Mouse (Mus musculus): ENCODE measurements around the gene Olfr522. TPM values are rescaled to one million over a fixed set of nuclear protein-coding genes. Genes with fewer than 3 reads are reported as not detected.

Gene Olfr522
- total and polyA plus RNA-seq, 3 experiments: not detected

GRCm38 (mm10) chr7:140122765-140123164, 41.8 kb downstream of the Olfr522 start:
- Histone ChIP-seq H3K9ac (ENCODE audit: insufficient read depth, low read depth) (peak overlapping the region; percentile 8), H3K27ac (ENCODE audit: insufficient read depth, low read depth) (peak overlapping the region; percentile 82), H3K27me3 (replicated peaks) (no peaks in the 10 kb centered on the region), H3K4me1 (ENCODE audit: control insufficient read depth in 1 of 2, insufficient read depth in 2 of 2) (peaks cover 22 to 78% of the 10 kb centered on the region in 2 experiments), H3K79me2 (replicated peaks; ENCODE audit: control insufficient read depth, extremely low read depth, insufficient read depth, poor library complexity, severe bottlenecking) (peaks cover 3% of the 10 kb centered on the region), H3K9me3 (replicated peaks; ENCODE audit: low read length) (no peaks in the 10 kb centered on the region), H3K4me2 (ENCODE audit: insufficient read depth, low read depth, poor library complexity, severe bottlenecking) (peak overlapping the region; percentile 67), H3K36me3 (replicated peaks in 1 of 2; ENCODE audit: control insufficient read depth in 1 of 2, insufficient read depth in 1 of 2, low read length in 1 of 2) (peaks cover 0 to 8% of the 10 kb centered on the region in 2 experiments), H3K4me3 (replicated peaks in 1 of 3; ENCODE audit: low read depth in 2 of 3, low read length in 2 of 3, poor library complexity in 1 of 3) (peak overlapping the region in 2 of 3 experiments; percentile 2 to 12)
- dilution Hi-C loops (cut with MboI; ENCODE audit: extremely low pct_ligation_motif_present, extremely low pct_unique_long_range_greater_than_20kb, low sequenced_read_pairs): no loop called here
- TF ChIP-seq MAZ (IDR thresholded peaks at IDR 0.05; ENCODE audit: low read depth, low read length) (no peak), ETS1 (conservative IDR thresholded peaks at IDR 0.05; ENCODE audit: low read depth, low read length) (peak; percentile 28; the same call in 1 of the 2 replicates), MXI1 (IDR thresholded peaks at IDR 0.05; ENCODE audit: low read depth, low read length) (no peak), MEF2A (IDR thresholded peaks at IDR 0.05; ENCODE audit: borderline replicate concordance, low read depth, low read length) (no peak), CHD1 (IDR thresholded peaks at IDR 0.05; ENCODE audit: low read depth, low read length) (peak; percentile 67; the same call in 1 of the 2 replicates), SMC3 (IDR thresholded peaks at IDR 0.05; ENCODE audit: low read depth, low read length) (no peak)
- in situ Hi-C loops (cut with MboI; ENCODE audit: low pct_ligation_motif_present, low pct_unique_long_range_greater_than_20kb, low sequenced_read_pairs): no loop called here
- DNase-seq (ENCODE audit: extremely low read depth): no peak

GRCm38 (mm10) chr7:140121338-140121910, 43.1 kb downstream of the Olfr522 start:
- H3K4me3 ChIP-seq (replicated peaks in 1 of 3; ENCODE audit: low read depth in 2 of 3, low read length in 2 of 3, poor library complexity in 1 of 3): no peak overlapping the region
- dilution Hi-C loops (cut with MboI; ENCODE audit: extremely low pct_ligation_motif_present, extremely low pct_unique_long_range_greater_than_20kb, low sequenced_read_pairs) (no loop called here), in situ Hi-C loops (cut with MboI; ENCODE audit: low pct_ligation_motif_present, low pct_unique_long_range_greater_than_20kb, low sequenced_read_pairs) (no loop called here)
- peak overlapping the region; percentile 30 for H3K4me2 ChIP-seq (ENCODE audit: insufficient read depth, low read depth, poor library complexity, severe bottlenecking)
- no peak overlapping the region for H3K9ac ChIP-seq (ENCODE audit: insufficient read depth, low read depth)
- DNase-seq (ENCODE audit: extremely low read depth): no peak
- no peaks in the 10 kb centered on the region for H3K9me3 ChIP-seq (replicated peaks; ENCODE audit: low read length)
- H3K79me2 ChIP-seq (replicated peaks; ENCODE audit: control insufficient read depth, extremely low read depth, insufficient read depth, poor library complexity, severe bottlenecking): no peaks in the 10 kb centered on the region; the same call in none of the 2 replicates
- H3K27ac ChIP-seq (ENCODE audit: insufficient read depth, low read depth): peak overlapping the region; percentile 51
- no peaks in the 10 kb centered on the region for H3K27me3 ChIP-seq (replicated peaks)
- H3K4me1 ChIP-seq (ENCODE audit: control insufficient read depth in 1 of 2, insufficient read depth in 2 of 2): peaks cover 18 to 70% of the 10 kb centered on the region in 2 experiments
- H3K36me3 ChIP-seq (replicated peaks in 1 of 2; ENCODE audit: control insufficient read depth in 1 of 2, insufficient read depth in 1 of 2, low read length in 1 of 2): peaks cover 0 to 6% of the 10 kb centered on the region in 2 experiments
- TF ChIP-seq SIN3A (IDR thresholded peaks at IDR 0.05; ENCODE audit: low read length) (0 out of 2 replicates have a peak, but pooled peaks have one; percentile 33), CTCF (conservative IDR thresholded peaks at IDR 0.05 in 1 of 2, IDR thresholded peaks at IDR 0.05 in 1 of 2; ENCODE audit: low read depth in 2 of 2, low read length in 2 of 2) (no peak), HCFC1 (IDR thresholded peaks at IDR 0.05; ENCODE audit: low read depth, low read length) (no peak), CHD2 (IDR thresholded peaks at IDR 0.05; ENCODE audit: low read length) (no peak), IRF4 (IDR thresholded peaks at IDR 0.05; ENCODE audit: low read depth, low read length) (no peak), RCOR1 (conservative IDR thresholded peaks at IDR 0.05; ENCODE audit: low read depth, low read length) (no peak), RAD21 (IDR thresholded peaks at IDR 0.05; ENCODE audit: low read depth, low read length) (no peak), USF2 (conservative IDR thresholded peaks at IDR 0.05; ENCODE audit: low read depth, low read length) (no peak), MXI1 (IDR thresholded peaks at IDR 0.05; ENCODE audit: low read depth, low read length) (no peak), CHD1 (IDR thresholded peaks at IDR 0.05; ENCODE audit: low read depth, low read length) (0 out of 2 replicates have a peak, but pooled peaks have one; percentile 76), GABPA (IDR thresholded peaks at IDR 0.05; ENCODE audit: insufficient replicate concordance, low read depth, low read length) (no peak), POLR2A (IDR thresholded peaks at IDR 0.05; ENCODE audit: low read depth, low read length) (no peak), TCF12 (IDR thresholded peaks at IDR 0.05; ENCODE audit: low read depth, low read length) (peak; percentile 65), SMC3 (IDR thresholded peaks at IDR 0.05; ENCODE audit: low read depth, low read length) (no peak), MYC (IDR thresholded peaks at IDR 0.05; ENCODE audit: low read depth, low read length) (no peak; the same call in 1 of the 2 replicates), EP300 (IDR thresholded peaks at IDR 0.05; ENCODE audit: low read length) (no peak; the same call in 1 of the 2 replicates), JUN (IDR thresholded peaks at IDR 0.05; ENCODE audit: insufficient read depth, low read depth, low read length) (no peak), KAT2A (IDR thresholded peaks at IDR 0.05; ENCODE audit: insufficient replicate concordance, low read length) (no peak), BHLHE40 (IDR thresholded peaks at IDR 0.05; ENCODE audit: low read depth, low read length) (peak; percentile 37; the same call in 1 of the 2 replicates), TBP (conservative IDR thresholded peaks at IDR 0.05; ENCODE audit: low read depth, low read length) (no peak), MAFK (IDR thresholded peaks at IDR 0.05; ENCODE audit: insufficient replicate concordance, low read length) (0 out of 2 replicates have a peak, but pooled peaks have one; percentile 18), POLR2AphosphoS2 (IDR thresholded peaks at IDR 0.05; ENCODE audit: low read depth, low read length) (no peak), NRF1 (IDR thresholded peaks at IDR 0.05; ENCODE audit: low read depth, low read length) (no peak), UBTF (IDR thresholded peaks at IDR 0.05; ENCODE audit: low read depth, low read length) (no peak), ZC3H11A (IDR thresholded peaks at IDR 0.05; ENCODE audit: low read depth, low read length) (no peak), JUND (conservative IDR thresholded peaks at IDR 0.05; ENCODE audit: low read depth, low read length) (no peak), MEF2A (IDR thresholded peaks at IDR 0.05; ENCODE audit: borderline replicate concordance, low read depth, low read length) (0 out of 2 replicates have a peak, but pooled peaks have one; percentile 19), ETS1 (conservative IDR thresholded peaks at IDR 0.05; ENCODE audit: low read depth, low read length) (peak; percentile 58), ZNF384 (IDR thresholded peaks at IDR 0.05; ENCODE audit: low read depth, low read length) (peak; percentile 47; the same call in 1 of the 2 replicates), NELFE (IDR thresholded peaks at IDR 0.05; ENCODE audit: low read depth, low read length) (no peak)

Data from CH12.LX (cell line).